Mouse (Mus musculus) lung, postnatal 0 days (tissue): ENCODE data around the gene Arfgef2.

Experiments used
- CTCF ChIP-seq: IDR thresholded peaks from 2 replicates; pipeline ENCODE4 v1.5.1; 2016; ENCODE audit warnings: antibody characterized with exemption, mild to moderate bottlenecking
- EP300 ChIP-seq: IDR thresholded peaks from 2 replicates; pipeline ENCODE4 v1.6.1; 2016; ENCODE audit warnings: antibody characterized with exemption, mild to moderate bottlenecking, control low read depth

DNA sequence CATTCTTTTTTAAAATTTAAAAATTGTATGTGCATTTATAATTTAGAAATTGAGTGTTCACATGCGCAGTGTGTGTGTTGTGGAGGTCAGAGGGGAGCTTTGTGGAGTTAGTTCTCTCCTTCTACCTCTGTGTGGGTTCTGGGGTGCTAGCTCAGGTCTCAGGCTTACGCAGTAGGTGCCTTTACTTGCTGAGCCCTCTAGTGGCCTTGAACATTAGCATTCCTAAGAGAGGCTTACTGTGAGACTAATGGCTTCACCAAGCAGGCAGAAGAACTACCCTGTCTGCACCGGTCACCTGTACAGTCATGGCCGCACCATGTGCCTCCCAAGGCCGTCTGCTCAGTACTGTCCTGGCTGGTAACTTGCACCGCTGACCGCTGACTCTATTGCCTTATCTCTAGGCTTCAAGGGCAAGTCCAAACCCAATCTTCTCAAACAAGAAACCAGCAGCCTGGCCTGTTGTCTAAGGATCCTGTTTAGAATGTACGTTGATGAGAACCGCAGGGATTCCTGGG is 86.0 kb downstream of the Arfgef2 start:
- TF ChIP-seq CTCF: peak; percentile 17; the same call in 1 of the 2 replicates
- no peak for TF ChIP-seq EP300
